Mouse (Mus musculus) lung, embryonic 16.5 days (tissue): ENCODE results near the gene Cenpt. TPM values are rescaled to one million over a fixed set of nuclear protein-coding genes. Genes with fewer than 3 reads are reported as not detected.
"Not testable (repeated sequence)": the region's sequence is repeated elsewhere in the genome, so short reads cannot be mapped to it uniquely, and the experiment has no call there.

Experiments used
- ATAC-seq: fragments of 200-750 bp; cut with Nextera tagmentation; 2 replicates; pipeline ENCODE4 v1.8.0; 2017; ENCODE audit warnings: low read depth, mild to moderate bottlenecking, moderate library complexity
- H3K27ac ChIP-seq: fragments of 300-500 bp; sonication (generic); 2 replicates; pipeline ENCODE4 v1.5.1; 2014; ENCODE audit warnings: mild to moderate bottlenecking, control low read depth, low read length
- H3K27me3 ChIP-seq: fragments of 300-500 bp; sonication (generic); 2 replicates; pipeline ENCODE4 v1.6.1; 2014; ENCODE audit warnings: low read depth, low read length, mixed read lengths; ENCODE audit not compliant: control insufficient read depth, insufficient read depth
- H3K36me3 ChIP-seq: fragments of 300-500 bp; sonication (generic); 2 replicates; pipeline ENCODE4 v1.6.1; 2014; ENCODE audit warnings: low read length; ENCODE audit not compliant: control insufficient read depth, insufficient read depth
- H3K4me1 ChIP-seq: fragments of 300-500 bp; sonication (generic); replicated peaks from 2 replicates; pipeline ENCODE4 v1.6.1; 2014; ENCODE audit warnings: low read length, mixed read lengths; ENCODE audit not compliant: control insufficient read depth, insufficient read depth
- H3K4me2 ChIP-seq: fragments of 300-500 bp; sonication (generic); 2 replicates; pipeline ENCODE4 v1.6.1; 2014; ENCODE audit warnings: low read depth, low read length, control low read depth
- H3K4me3 ChIP-seq: fragments of 300-500 bp; sonication (generic); 2 replicates; pipeline ENCODE4 v1.5.1; 2014; ENCODE audit warnings: mild to moderate bottlenecking, low read length, control low read depth
- H3K9ac ChIP-seq: fragments of 300-500 bp; sonication (generic); 2 replicates; pipeline ENCODE4 v1.6.1; 2014; ENCODE audit warnings: low read length, control low read depth
- H3K9me3 ChIP-seq: fragments of 300-500 bp; sonication (generic); 2 replicates; pipeline ENCODE4 v1.6.1; 2016; ENCODE audit warnings: low read length; ENCODE audit not compliant: control insufficient read depth
- WGBS: fragments of 180-500 bp; shearing (Covaris S2); extraction: QIAGEN DNeasy Blood & Tissue Kit; methylation state at CpG from one replicate; pipeline ENCODE4 v1.1.7; 2014; 5-methylcytosine and 5-hydroxymethylcytosine counted together
- polyA plus RNA-seq: library from polyadenylated mRNA; unstranded; fragments of >200 nt; fragmentation: Nextera tagmentation; extraction: Ambion mirVana; gene quantifications from 2 replicates; pipeline ENCODE4 v1.2.1, GENCODE M21; 2015

Cenpt gene
- polyA plus RNA-seq, 1 experiment from 2014 or later, result 41.2 TPM

DNA sequence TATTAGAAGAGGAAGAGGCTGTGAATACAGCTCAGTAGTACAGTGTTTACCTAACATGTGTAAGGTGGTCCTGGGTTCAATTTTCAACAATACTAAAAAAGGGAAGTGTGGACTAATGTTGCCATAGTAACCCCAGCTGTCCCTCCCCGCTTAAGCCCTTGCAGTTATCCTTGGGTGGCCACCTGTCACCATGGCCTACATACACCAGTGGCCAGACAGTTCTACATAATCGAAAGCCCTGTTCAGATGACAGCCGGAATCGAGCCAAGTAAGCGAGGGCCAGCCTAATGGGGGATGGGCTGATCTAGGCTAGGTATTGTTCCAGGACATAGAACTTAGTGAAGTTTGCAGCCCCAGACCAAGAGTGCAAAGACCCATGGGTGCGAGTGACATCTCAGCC lies 16.1 kb downstream of the Cenpt start:
- no peaks in the 10 kb centered on the region for H3K36me3 ChIP-seq
- H3K9me3 ChIP-seq, result no peaks in the 10 kb centered on the region
- 78% methylated on average over 6 of the region's 6 CpGs for WGBS
- H3K27ac ChIP-seq, result no peak overlapping the region
- H3K4me2 ChIP-seq, result no peak overlapping the region
- H3K4me1 ChIP-seq, result no peaks in the 10 kb centered on the region
- H3K4me3 ChIP-seq, result no peak overlapping the region
- H3K9ac ChIP-seq, result no peak overlapping the region
- H3K27me3 ChIP-seq, result no peaks in the 10 kb centered on the region
- no peak for ATAC-seq

DNA sequence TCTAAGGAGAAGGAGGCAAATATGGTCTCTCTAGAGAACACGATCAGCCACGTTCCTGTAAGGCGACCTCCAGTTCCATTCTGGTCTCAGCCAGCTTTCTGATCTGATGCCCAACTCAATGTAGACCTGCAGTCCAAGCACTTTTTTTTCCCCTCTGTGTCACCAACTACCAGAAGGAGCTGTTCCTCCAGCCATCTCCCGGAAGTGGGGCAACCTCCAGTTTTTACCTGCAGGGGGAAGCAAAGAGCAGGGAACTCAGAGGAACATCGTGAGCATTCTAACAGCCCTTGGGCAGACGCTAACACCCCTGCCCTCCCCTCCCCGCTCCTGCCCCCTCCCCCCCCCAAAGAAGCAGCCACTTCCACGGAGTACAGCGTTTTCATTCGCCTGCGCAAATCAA lies 17.8 kb downstream of the Cenpt start:
- Histone ChIP-seq H3K27ac (no peak overlapping the region), H3K9me3 (no peaks in the 10 kb centered on the region), H3K4me1 (no peaks in the 10 kb centered on the region), H3K36me3 (no peaks in the 10 kb centered on the region), H3K4me3 (no peak overlapping the region), H3K27me3 (no peaks in the 10 kb centered on the region), H3K9ac (no peak overlapping the region), H3K4me2 (no peak overlapping the region)
- WGBS, result 26% methylated on average over 11 of the region's 11 CpGs
- ATAC-seq, result no peak

DNA sequence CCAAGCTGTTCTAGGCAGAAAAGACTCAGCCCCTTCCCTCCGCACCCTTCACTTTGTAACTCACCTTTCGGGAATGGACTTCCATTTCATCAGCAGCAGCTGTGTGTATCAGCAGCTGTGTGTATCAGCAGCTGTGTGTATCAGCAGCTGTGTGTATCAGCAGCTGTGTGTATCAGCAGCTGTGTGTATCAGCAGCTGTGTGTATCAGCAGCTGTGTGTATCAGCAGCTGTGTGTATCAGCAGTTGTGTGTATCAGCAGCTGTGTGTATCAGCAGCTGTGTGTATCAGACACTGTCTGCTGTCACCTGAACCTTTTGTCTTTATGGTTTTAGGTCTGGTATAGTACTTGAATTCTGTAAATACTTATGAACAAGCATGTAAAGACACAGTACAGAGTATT lies 19.3 kb downstream of the Cenpt start:
- H3K4me1 ChIP-seq, H3K9me3 ChIP-seq, ATAC-seq, H3K4me3 ChIP-seq, H3K4me2 ChIP-seq, H3K9ac ChIP-seq, H3K27ac ChIP-seq, H3K27me3 ChIP-seq, H3K36me3 ChIP-seq: not testable (repeated sequence)
- 85% methylated on average over 2 of the region's 2 CpGs for WGBS

DNA sequence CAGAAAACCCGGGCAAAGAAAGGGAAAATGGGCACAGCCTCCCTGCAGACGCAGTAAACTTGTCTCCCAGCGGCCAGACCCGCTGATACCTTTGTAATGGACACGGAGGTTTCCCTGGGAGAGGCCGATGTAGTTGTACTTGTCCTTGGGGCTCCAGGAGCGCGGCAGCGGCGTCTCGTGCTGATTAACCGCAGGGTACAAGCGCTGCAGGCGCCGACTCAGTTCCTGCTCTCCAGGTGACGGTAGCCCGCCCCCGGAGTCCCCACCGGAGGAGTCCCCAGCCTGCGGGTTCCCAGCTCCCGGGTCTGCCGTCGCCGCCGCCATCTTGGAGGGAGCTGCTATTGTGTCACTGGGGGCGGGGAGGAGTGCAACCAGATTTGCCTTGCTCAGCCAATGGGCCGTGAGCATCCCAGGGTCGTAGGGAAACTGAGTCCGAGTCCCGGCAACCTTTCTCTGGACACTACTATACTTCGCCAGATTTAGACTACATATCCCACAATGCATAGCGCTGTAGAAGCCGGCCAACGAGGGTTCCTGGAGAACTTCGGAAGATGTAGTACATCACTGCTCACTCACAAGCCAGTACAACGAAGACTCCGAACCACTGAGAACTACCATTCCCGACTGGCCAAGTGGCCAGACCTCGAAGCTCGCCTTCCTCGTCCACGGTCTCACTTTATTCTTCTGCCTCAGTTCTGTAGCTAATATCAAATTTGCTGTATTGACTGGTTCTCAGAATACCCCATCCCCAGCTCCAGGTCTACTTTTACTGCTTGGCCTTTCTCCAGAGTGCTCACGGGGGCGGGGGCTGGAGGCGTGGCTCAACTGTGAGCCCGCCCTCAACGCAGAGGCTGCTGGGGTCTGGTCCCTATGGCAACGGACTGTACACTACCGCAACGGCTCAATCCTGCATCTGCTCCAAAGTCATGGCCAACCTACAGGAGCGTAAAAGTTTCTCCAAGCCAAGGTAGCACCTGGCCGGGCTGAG lies 25.9 kb downstream of the Cenpt start, which contains the start of the genes Ranbp10 and Tsnaxip1:
Gene Ranbp10, minus strand, starts transcription at position 490 of the 988 bp plus-strand sequence.
Gene Tsnaxip1, plus strand, starts transcription at position 871 of the 988 bp plus-strand sequence.
- ATAC-seq, result peak; percentile 98
- peaks cover 13% of the 10 kb centered on the region for H3K4me1 ChIP-seq
- peak within 1 kb of the TSS; percentile 93 for H3K9ac ChIP-seq
- peaks cover 3% of the 10 kb centered on the region; the same call in 1 of the 2 replicates for H3K36me3 ChIP-seq
- no peaks in the 10 kb centered on the region for H3K9me3 ChIP-seq
- H3K27ac ChIP-seq, result peak within 1 kb of the TSS; percentile 78
- no peaks in the 10 kb centered on the region for H3K27me3 ChIP-seq
- WGBS, result under 1% methylated on average over 52 of the region's 52 CpGs
- H3K4me2 ChIP-seq, result peak within 1 kb of the TSS; percentile 88
- H3K4me3 ChIP-seq, result peak within 1 kb of the TSS; percentile 96

DNA sequence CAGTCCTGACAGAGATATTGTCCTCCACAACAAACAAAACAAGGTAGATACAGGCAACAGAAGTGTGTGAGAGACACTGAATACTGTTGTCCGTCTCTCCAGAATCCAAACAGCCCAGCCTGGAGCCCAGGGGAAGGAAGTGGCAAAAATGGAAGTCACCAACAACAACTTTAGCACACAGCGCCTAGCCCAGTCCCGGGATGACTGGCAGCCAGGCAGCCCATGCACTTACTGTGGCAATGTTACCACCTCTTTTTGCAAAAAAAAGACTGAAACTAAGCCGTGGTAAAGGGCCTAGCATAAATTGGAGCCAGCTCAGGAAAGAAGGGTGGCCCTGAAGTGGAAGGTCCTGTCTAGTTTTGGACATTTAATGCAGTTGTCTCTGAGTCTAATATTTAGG lies 26.7 kb downstream of the Cenpt start:
- ATAC-seq, result no peak
- peak overlapping the region; percentile 48 for H3K27ac ChIP-seq
- peak overlapping the region; percentile 96 for H3K4me3 ChIP-seq
- peaks cover 13% of the 10 kb centered on the region for H3K4me1 ChIP-seq
- H3K4me2 ChIP-seq, result peak overlapping the region; percentile 88
- no peaks in the 10 kb centered on the region for H3K9me3 ChIP-seq
- H3K9ac ChIP-seq, result peak overlapping the region; percentile 93
- H3K36me3 ChIP-seq, result peaks cover 6% of the 10 kb centered on the region; the same call in 1 of the 2 replicates
- H3K27me3 ChIP-seq, result no peaks in the 10 kb centered on the region
- WGBS, result 2% methylated on average over 4 of the region's 4 CpGs

DNA sequence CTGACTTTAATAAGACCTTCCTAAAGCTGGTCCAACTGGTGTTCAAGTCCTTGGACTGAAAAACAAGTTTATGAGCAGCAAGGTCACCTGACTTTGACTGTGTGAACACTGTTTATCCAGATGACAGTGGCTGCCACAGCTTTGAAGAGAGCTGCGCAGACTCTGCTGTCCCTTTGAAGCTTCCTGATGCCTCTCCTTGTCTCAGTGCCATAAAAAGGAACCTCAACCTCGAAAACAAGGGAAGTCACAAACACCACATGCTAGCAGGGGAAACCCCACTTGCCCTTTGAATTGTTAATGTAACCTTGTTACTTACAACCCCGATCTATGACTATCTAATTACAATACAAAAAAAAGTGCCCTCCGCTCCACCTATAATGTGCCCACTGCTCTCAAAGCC lies 27.6 kb downstream of the Cenpt start:
- Histone ChIP-seq H3K4me1 (peaks cover 13% of the 10 kb centered on the region), H3K27me3 (no peaks in the 10 kb centered on the region), H3K9ac (peak overlapping the region; percentile 93; the same call in 1 of the 2 replicates), H3K9me3 (no peaks in the 10 kb centered on the region), H3K4me2 (peak overlapping the region; percentile 88), H3K36me3 (peaks cover 8% of the 10 kb centered on the region), H3K4me3 (peak overlapping the region; percentile 96), H3K27ac (no peak overlapping the region)
- no peak for ATAC-seq
- 67% methylated on average over 4 of the region's 4 CpGs for WGBS

DNA sequence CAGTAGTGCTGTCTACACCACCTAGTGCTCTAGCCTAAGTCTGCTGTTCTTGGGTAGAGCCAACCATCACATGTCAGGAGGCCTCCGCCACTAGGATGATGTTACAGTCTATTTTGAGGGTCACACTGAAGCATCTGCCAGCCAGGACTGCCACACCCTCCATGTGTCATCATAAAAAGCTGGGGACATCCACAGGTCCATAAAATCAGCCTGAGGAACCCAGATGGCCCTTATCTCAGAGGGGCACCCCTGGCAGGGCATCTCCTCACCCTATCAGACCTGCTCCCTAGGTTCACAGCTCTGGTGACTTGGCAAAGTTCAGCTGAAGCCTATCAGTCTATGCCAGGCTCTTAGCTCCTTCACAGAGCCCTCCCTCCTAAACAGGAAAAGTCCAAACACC lies 32.2 kb downstream of the Cenpt start:
- peaks cover 8% of the 10 kb centered on the region for H3K36me3 ChIP-seq
- 83% methylated on average over 1 of the region's 1 CpGs for WGBS

DNA sequence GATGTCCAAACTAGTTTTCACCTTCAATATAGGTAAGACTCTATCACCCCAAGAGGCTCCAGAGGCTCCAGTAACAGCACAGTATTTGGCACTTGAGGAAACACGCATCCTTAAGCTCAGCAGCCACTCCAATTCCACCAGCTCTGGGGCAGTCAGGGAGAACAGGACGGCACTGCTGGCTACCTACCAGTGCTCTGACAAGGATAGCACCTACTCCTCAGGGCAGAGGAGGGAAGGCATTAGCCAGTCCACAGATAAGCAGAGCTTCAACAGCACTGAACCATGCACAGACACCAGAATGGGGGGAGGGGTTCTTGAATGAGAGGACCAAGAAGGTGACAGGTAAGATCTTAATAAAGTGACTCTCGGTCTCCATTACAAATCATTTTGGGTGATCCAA lies 33.4 kb downstream of the Cenpt start:
- H3K9me3 ChIP-seq, result no peaks in the 10 kb centered on the region
- H3K27ac ChIP-seq, result no peak overlapping the region
- WGBS, result 80% methylated on average over 3 of the region's 3 CpGs
- H3K4me2 ChIP-seq, result no peak overlapping the region
- no peak overlapping the region for H3K4me3 ChIP-seq
- no peak for ATAC-seq
- no peaks in the 10 kb centered on the region for H3K4me1 ChIP-seq
- no peak overlapping the region for H3K9ac ChIP-seq
- no peaks in the 10 kb centered on the region for H3K27me3 ChIP-seq
- H3K36me3 ChIP-seq, result peaks cover 6% of the 10 kb centered on the region

More for the DNA sequence above, 32.2 kb downstream of the Cenpt start:
- H3K9ac ChIP-seq, result no peak overlapping the region
- H3K4me2 ChIP-seq, result no peak overlapping the region
- H3K4me1 ChIP-seq, result peaks cover 6% of the 10 kb centered on the region
- no peak overlapping the region for H3K4me3 ChIP-seq
- no peak overlapping the region for H3K27ac ChIP-seq
- H3K27me3 ChIP-seq, result no peaks in the 10 kb centered on the region
- peak; percentile 20; the same call in 1 of the 2 replicates for ATAC-seq
- H3K9me3 ChIP-seq, result no peaks in the 10 kb centered on the region

DNA sequence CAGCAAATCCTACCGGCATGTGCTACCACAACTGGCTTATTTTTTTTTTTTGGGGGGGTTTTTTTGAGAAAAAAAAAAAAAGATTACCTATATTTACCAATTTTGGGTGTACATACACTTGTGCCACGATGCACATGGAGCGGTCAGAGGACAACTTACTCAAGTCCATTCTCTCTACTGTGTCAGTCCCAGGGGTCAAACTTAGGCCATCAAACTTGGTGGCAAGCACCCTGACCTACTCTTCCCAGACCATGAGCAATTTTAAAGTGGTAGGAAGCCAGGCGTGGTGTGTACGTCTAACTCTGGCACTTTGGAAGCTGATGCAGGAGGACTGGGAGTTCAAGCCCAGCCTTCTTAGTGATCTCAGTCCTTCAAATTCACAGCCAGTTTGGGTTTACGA lies 39.8 kb downstream of the Cenpt start:
- Histone ChIP-seq H3K9me3 (no peaks in the 10 kb centered on the region), H3K27me3 (no peaks in the 10 kb centered on the region), H3K4me2 (no peak overlapping the region), H3K4me3 (no peak overlapping the region), H3K27ac (no peak overlapping the region), H3K4me1 (peaks cover 6% of the 10 kb centered on the region), H3K9ac (no peak overlapping the region), H3K36me3 (no peaks in the 10 kb centered on the region)
- no peak for ATAC-seq
- WGBS, result 92% methylated on average over 6 of the region's 6 CpGs
